ENCODE assay signal across 12 mouse cellular contexts in genomic region chr12:59932471-59932870, GRCm38 (mm10).
A peak's percentile ranks its signal among the peaks of the same experiment; 100 is the strongest.
DNase-seq lines count a peak whose midpoint lies in the region; ATAC-seq lines count a peak whose summit lies in the region.
"Had no signal": no experiment of that assay in that cellular context is flagged by ENCODE, and none has a peak within 500 bp of the region (broad histone marks: within the 10 kb centered on the region; RNA-seq: fewer than 3 reads in every experiment).

No protein-coding gene starts in this region.

- intact Hi-C loops in left cerebral cortex, postnatal 4 days (cut with DNase I), result no loop called here

- peak; percentile 88 for ATAC-seq in frontal cortex, adult (ENCODE audit: low TSS enrichment)
- ATAC-seq in cerebellum, adult (ENCODE audit: insufficient number of reproducible peaks, low FRiP score, low TSS enrichment), result no peak
- ATAC-seq: inflammation-experienced regulatory T-cells, adult 6 months had no signal

- peak; percentile 2 for DNase-seq in left cerebral cortex, adult 11 months (ENCODE audit: low spot score)
- no peak for DNase-seq in left cerebral cortex, postnatal 4 days
- peak; percentile 14 for DNase-seq in layer of hippocampus, adult 8-10 months (ENCODE audit: low spot score in 2 of 2)
- DNase-seq in lung, postnatal 36 days, result peak; percentile 3
- no peak for DNase-seq in cerebellum, adult 9-11 months
- no peak for DNase-seq in urinary bladder, postnatal 25 days (ENCODE audit: low spot score)
- DNase-seq: cerebellum, adult 18-20 months; gastrocnemius, postnatal 14 days; liver, embryonic 13.5 days had no signal

Comparison
In these comparisons a context has a peak if more than half of its experiments do, and no peak if none do; other contexts are left out.
1. DNase-seq: peak in left cerebral cortex, adult 11 months (single experiment), layer of hippocampus, adult 8-10 months (2 of 2) and lung, postnatal 36 days (single experiment); none in left cerebral cortex, postnatal 4 days (single experiment), cerebellum, adult 9-11 months (single experiment) and urinary bladder, postnatal 25 days (single experiment).